Mouse (Mus musculus): ENCODE measurements around the gene Tmem39b. TPM values are rescaled to one million over a fixed set of nuclear protein-coding genes. Genes with fewer than 3 reads are reported as not detected.

Tmem39b gene
- total RNA-seq, 2 experiments from 2014 or later = 13.3 to 16.3 TPM

GRCm38 (mm10) chr4:129639221-129639620, 57.4 kb downstream of the Tmem39b start:
- no peak for DNase-seq (ENCODE audit: extremely low spot score in 1 of 2, low spot score in 2 of 2)
- intact Hi-C loops (cut with DNase I) = no loop called here

- DNase-seq (ENCODE audit: extremely low spot score in 1 of 2, low spot score in 2 of 2) = no peak
- intact Hi-C loops (cut with DNase I) = no loop called here
These were observed 62.8 kb downstream of the Tmem39b start for GRCm38 (mm10) chr4:129633852-129634251.

- no peak for DNase-seq (ENCODE audit: extremely low spot score in 1 of 2, low spot score in 2 of 2)
- intact Hi-C loops (cut with DNase I) = no loop called here
These were observed 64.8 kb downstream of the Tmem39b start for GRCm38 (mm10) chr4:129631867-129632266.

GRCm38 (mm10) chr4:129630944-129631343, 65.7 kb downstream of the Tmem39b start:
- intact Hi-C loops (cut with DNase I) = no loop called here

More at GRCm38 (mm10) chr4:129630944-129631343, 65.7 kb downstream of the Tmem39b start:
- no peak for DNase-seq (ENCODE audit: extremely low spot score in 1 of 2, low spot score in 2 of 2)

Small RNA genes within 50 kb of the gene (microRNA-seq; reads per million reads assigned to microRNA genes)
- 4.6 reads per million, percentile 16 among the genes with 10 or more reads in this experiment for gene Mir7016

Other genes with a start within 250 kb of the Tmem39b start
- gene Bsdc1, start 235.3 kb downstream of the Tmem39b start, total RNA-seq (2021) = 10 to 100 TPM; 40.8 to 46.6 TPM
- gene Tssk3, start 205.8 kb downstream of the Tmem39b start, total RNA-seq (2021) = 1 to 10 TPM in 1 of 2 experiments, under 1 TPM in 1; 0.36 to 1.1 TPM
- gene Fam229a, start 205.6 kb downstream of the Tmem39b start, total RNA-seq (2021) = 1 to 10 TPM in 1 of 2 experiments, not detected in 1; 1.8 TPM
- 100 to 1,000 TPM; 884 to 935 TPM for gene Marcksl1, start 183.3 kb downstream of the Tmem39b start, total RNA-seq (2021)
- gene Hdac1, start 154.1 kb downstream of the Tmem39b start, total RNA-seq (2021) = 10 to 100 TPM; 29.4 to 33.0 TPM
- 10 to 100 TPM in 1 of 2 experiments, 1 to 10 TPM in 1; 9.5 to 10.8 TPM for gene Lck, start 123.2 kb downstream of the Tmem39b start, total RNA-seq (2021)
- gene Fam167b, start 118.3 kb downstream of the Tmem39b start, total RNA-seq (2021) = under 1 TPM in 1 of 2 experiments, not detected in 1; 0.67 TPM
- gene Eif3i, start 96.2 kb downstream of the Tmem39b start, total RNA-seq (2021) = 100 to 1,000 TPM; 141 to 151 TPM
- 100 to 1,000 TPM; 110 TPM for gene Tmem234, start 96.2 kb downstream of the Tmem39b start, total RNA-seq (2021)
- gene Dcdc2b, start 82.6 kb downstream of the Tmem39b start, total RNA-seq (2021) = 1 to 10 TPM; 3.0 to 3.2 TPM
- gene Iqcc, start 77.7 kb downstream of the Tmem39b start, total RNA-seq (2021) = 10 to 100 TPM; 29.3 to 31.5 TPM
- 100 to 1,000 TPM; 123 to 130 TPM for gene Ccdc28b, start 72.9 kb downstream of the Tmem39b start, total RNA-seq (2021)
- gene Txlna, start 55.8 kb downstream of the Tmem39b start, total RNA-seq (2021) = 10 to 100 TPM; 33.7 to 39.4 TPM
- gene Kpna6, start 24.1 kb downstream of the Tmem39b start, total RNA-seq (2021) = 10 to 100 TPM; 91.3 to 91.4 TPM
- 100 to 1,000 TPM; 105 to 108 TPM for gene Khdrbs1, start 45.5 kb upstream of the Tmem39b start, total RNA-seq (2021)
- 100 to 1,000 TPM; 123 to 131 TPM for gene Ptp4a2, start 114.4 kb upstream of the Tmem39b start, total RNA-seq (2021)
- under 1 TPM in 1 of 2 experiments, not detected in 1; 0.24 TPM for gene Spocd1, start 232.4 kb upstream of the Tmem39b start, total RNA-seq (2021)